Mouse (Mus musculus): Measurements from ENCODE around the gene Upk2. TPM values are rescaled to one million over a fixed set of nuclear protein-coding genes. Genes with fewer than 3 reads are reported as not detected.
"Not testable (repeated sequence)": the region's sequence is repeated elsewhere in the genome, so short reads cannot be mapped to it uniquely, and the experiment has no call there.

Upk2 gene
- polyA plus RNA-seq, 1 experiment from 2014 or later, result 0.83 TPM

DNA sequence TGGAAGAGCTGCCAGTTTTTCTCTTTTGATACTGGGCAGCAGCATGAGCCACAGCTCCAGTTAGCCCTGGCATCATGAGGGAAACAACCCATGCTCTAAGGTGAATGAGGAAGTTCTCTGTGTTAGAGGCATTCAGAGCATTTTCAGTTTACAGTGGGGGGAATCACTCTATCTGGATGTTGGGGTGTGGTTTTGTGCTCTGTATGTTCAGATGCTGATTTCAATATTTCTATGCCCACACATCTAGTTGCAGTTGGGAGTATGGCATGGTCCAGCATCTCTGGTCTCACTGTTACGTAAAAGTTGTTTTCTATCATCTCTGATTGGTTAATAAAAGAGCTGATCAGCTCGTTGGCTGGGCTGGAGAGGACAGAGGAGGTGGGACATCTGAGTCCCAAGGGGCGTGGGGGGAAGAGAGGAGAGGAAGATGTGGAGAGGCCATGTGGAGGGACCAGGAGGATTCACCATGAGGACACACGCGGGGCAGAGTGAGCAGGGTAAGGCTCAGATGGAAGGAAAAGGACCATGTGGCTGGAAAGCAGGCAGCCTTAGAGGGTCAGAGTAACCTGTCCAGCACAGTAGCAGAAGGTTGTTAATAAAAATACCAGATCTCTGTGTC, 34.4 kb downstream of the Upk2 start:
- no peak overlapping the region for H3K27ac ChIP-seq (ENCODE audit: low read depth, low read length)
- H3K9ac ChIP-seq (ENCODE audit: low read depth, low read length), result no peak overlapping the region
- WGBS, result 78% methylated on average over 5 of the region's 5 CpGs
- no peaks in the 10 kb centered on the region for H3K4me1 ChIP-seq (replicated peaks; ENCODE audit: control insufficient read depth, insufficient read depth, low read length)
- no peak for DNase-seq (ENCODE audit: low spot score)
- H3K4me2 ChIP-seq (replicated peaks; ENCODE audit: low read depth, low read length), result no peak overlapping the region
- no peak for ATAC-seq (ENCODE audit: low FRiP score)
- no peaks in the 10 kb centered on the region for H3K27me3 ChIP-seq (ENCODE audit: control insufficient read depth, insufficient read depth, low read length)
- H3K36me3 ChIP-seq (ENCODE audit: control insufficient read depth, insufficient read depth, low read length), result no peaks in the 10 kb centered on the region
- no peaks in the 10 kb centered on the region for H3K9me3 ChIP-seq (ENCODE audit: control insufficient read depth, low read length)
- H3K4me3 ChIP-seq (ENCODE audit: low read depth, low read length), result no peak overlapping the region

DNA sequence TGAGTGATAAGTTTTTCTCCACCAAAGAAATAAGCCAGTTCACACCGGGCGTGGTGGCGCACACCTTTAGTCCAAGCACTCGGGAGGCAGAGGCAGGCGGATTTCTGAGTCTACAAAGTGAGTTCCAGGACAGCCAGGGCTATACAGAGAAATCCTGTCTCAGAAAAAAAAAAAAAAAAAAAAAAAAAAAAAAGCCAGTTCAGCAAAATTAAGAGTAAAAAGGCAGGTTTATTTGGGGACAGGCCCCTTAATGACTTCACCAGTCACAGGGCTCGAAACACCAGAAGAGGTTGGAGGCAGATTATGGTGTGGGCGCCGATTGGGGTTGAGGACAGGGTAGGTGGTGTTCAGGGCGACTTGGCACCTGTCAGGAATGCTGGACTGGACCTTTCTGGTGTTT, 35.0 kb downstream of the Upk2 start:
- H3K4me2 ChIP-seq (replicated peaks; ENCODE audit: low read depth, low read length); DNase-seq (ENCODE audit: low spot score); ATAC-seq (ENCODE audit: low FRiP score): not testable (repeated sequence)

DNA sequence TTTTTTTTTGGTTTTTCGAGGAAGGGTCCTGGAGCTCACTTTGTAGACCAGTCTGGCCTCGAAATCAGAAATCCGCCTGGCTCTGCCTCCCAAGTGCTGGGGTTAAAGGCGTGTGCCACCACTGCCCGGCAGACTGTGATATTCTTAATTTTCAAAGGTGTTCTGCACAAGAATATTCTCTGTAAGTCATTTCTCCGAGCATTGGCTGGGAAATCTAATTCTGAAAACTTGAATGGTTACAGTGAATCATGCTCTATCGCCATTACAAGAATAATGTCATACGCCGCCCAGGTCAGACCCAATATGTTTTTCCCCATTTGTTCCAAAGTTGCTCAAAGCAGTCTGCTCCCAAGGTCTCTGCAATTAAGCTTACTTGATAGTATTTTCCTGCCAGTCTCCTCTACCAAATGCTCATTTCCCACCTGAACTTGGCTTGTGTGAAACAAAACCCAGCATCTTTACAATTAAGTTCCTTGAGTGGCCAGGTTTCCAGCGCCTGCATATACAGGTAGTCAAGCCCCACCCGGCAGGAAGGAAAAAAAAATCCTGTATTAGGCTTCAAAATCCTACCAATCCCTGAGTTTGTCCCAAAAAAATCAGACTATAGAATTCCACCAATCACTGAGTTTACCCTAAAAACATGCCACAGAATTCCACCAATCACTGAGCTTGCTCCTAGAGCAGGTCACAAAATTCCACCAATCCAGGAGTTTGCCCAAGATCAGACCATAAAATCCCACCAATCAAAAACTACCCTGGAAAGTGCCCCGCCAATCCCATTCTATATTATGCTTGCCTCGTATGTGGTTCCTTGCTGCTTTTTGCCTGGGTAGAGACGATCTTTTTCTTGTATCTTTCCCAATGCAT, 36.0 kb downstream of the Upk2 start, which contains the start of gene Ccdc84:
Gene Ccdc84 (minus strand): TSS at position 51 of the 867 bp plus-strand sequence.
- DNase-seq (ENCODE audit: low spot score) (no peak), ATAC-seq (ENCODE audit: low FRiP score) (no peak)
- peak within 1 kb of the TSS; percentile 70 for H3K4me3 ChIP-seq (ENCODE audit: low read depth, low read length)
- H3K9ac ChIP-seq (ENCODE audit: low read depth, low read length), result peak within 1 kb of the TSS; percentile 70
- no peaks in the 10 kb centered on the region for H3K27me3 ChIP-seq (ENCODE audit: control insufficient read depth, insufficient read depth, low read length)
- no peaks in the 10 kb centered on the region for H3K9me3 ChIP-seq (ENCODE audit: control insufficient read depth, low read length)
- H3K27ac ChIP-seq (ENCODE audit: low read depth, low read length), result 0 out of 2 replicates have a peak within 1 kb of the TSS, but pooled peaks have one; percentile 60
- WGBS, result 84% methylated on average over 14 of the region's 14 CpGs
- no peaks in the 10 kb centered on the region for H3K36me3 ChIP-seq (ENCODE audit: control insufficient read depth, insufficient read depth, low read length)
- H3K4me2 ChIP-seq (replicated peaks; ENCODE audit: low read depth, low read length), result peak within 1 kb of the TSS; percentile 69
- no peaks in the 10 kb centered on the region for H3K4me1 ChIP-seq (replicated peaks; ENCODE audit: control insufficient read depth, insufficient read depth, low read length)

More for the DNA sequence above, 35.0 kb downstream of the Upk2 start:
- 93% methylated on average over 9 of the region's 9 CpGs for WGBS
- not testable (repeated sequence) for H3K27ac ChIP-seq (ENCODE audit: low read depth, low read length); H3K36me3 ChIP-seq (ENCODE audit: control insufficient read depth, insufficient read depth, low read length); H3K9ac ChIP-seq (ENCODE audit: low read depth, low read length); H3K9me3 ChIP-seq (ENCODE audit: control insufficient read depth, low read length); H3K4me1 ChIP-seq (replicated peaks; ENCODE audit: control insufficient read depth, insufficient read depth, low read length); H3K4me3 ChIP-seq (ENCODE audit: low read depth, low read length); H3K27me3 ChIP-seq (ENCODE audit: control insufficient read depth, insufficient read depth, low read length)

DNA sequence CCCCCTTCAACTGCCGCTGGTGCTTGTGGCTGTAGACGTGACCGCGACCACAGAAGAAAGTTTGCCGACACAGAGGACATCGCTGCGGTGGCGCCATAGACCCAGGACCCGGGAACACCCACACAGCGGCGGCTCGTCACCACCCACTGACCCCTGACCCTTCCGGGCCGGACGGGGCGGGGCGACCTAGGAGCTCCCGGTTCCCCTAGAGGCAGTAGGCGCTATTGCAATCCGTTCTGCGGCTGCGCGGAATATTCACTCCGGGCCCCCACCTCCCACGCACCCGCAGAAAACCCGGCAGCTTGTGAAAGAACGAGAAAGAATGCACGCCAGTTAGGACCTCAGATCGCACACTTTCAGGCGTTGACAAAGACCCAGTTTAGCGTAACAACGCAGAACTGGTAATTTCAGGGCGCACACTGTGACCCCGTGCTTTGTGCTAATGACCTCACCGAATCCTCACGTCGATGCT, 36.8 kb downstream of the Upk2 start:
- no peaks in the 10 kb centered on the region for H3K36me3 ChIP-seq (ENCODE audit: control insufficient read depth, insufficient read depth, low read length)
- peak overlapping the region; percentile 69 for H3K4me2 ChIP-seq (replicated peaks; ENCODE audit: low read depth, low read length)
- under 1% methylated on average over 38 of the region's 38 CpGs for WGBS
- peak overlapping the region; percentile 70 for H3K4me3 ChIP-seq (ENCODE audit: low read depth, low read length)
- H3K9ac ChIP-seq (ENCODE audit: low read depth, low read length), result peak overlapping the region; percentile 70
- 0 out of 2 replicates have a peak overlapping the region, but pooled peaks have one; percentile 60 for H3K27ac ChIP-seq (ENCODE audit: low read depth, low read length)
- no peaks in the 10 kb centered on the region for H3K4me1 ChIP-seq (replicated peaks; ENCODE audit: control insufficient read depth, insufficient read depth, low read length)
- H3K27me3 ChIP-seq (ENCODE audit: control insufficient read depth, insufficient read depth, low read length), result no peaks in the 10 kb centered on the region
- ATAC-seq (ENCODE audit: low FRiP score), result peak; percentile 92
- peak; percentile 97 for DNase-seq (ENCODE audit: low spot score)
- H3K9me3 ChIP-seq (ENCODE audit: control insufficient read depth, low read length), result no peaks in the 10 kb centered on the region

DNA sequence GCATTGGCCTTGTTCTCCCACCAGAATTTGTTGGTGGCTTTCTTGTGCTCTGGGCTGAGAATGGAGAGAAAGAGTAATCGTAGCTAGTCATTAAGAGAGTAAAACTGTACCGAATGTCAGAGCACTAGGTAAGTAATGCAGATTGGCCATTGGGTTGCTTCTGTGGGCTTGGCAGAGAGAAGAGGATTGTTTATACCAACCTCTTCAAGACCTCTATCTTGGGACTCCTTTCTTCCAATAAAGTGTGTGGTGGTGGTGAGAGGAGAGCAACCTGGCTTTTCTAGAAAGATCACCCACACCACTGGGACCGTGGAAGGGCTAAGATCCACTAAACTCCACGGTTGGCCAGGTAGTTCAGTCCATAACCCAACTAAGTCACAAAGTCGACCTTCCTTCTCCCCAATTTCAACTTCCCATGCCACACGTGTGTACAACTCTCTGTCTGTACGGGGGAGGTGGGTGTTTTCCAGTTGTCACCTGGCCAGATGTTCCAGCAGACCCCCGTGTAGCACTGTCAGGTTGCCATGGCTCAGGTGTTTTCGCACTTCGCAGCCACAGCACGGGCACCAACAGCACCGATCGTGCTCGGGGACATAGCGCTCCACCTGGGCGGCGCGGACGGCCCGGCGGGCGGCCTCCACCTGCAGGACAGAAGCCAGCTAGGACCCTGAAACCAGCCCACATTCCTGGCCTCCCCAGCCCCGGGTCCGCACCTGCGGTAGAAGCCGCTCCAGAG, 37.5 kb downstream of the Upk2 start:
- no peaks in the 10 kb centered on the region for H3K9me3 ChIP-seq (ENCODE audit: control insufficient read depth, low read length)
- DNase-seq (ENCODE audit: low spot score), result peak; percentile 25
- H3K4me1 ChIP-seq (replicated peaks; ENCODE audit: control insufficient read depth, insufficient read depth, low read length), result no peaks in the 10 kb centered on the region
- no peaks in the 10 kb centered on the region for H3K27me3 ChIP-seq (ENCODE audit: control insufficient read depth, insufficient read depth, low read length)
- peaks cover 2% of the 10 kb centered on the region; the same call in 1 of the 2 replicates for H3K36me3 ChIP-seq (ENCODE audit: control insufficient read depth, insufficient read depth, low read length)
- peak overlapping the region; percentile 70 for H3K4me3 ChIP-seq (ENCODE audit: low read depth, low read length)
- peak overlapping the region; percentile 69 for H3K4me2 ChIP-seq (replicated peaks; ENCODE audit: low read depth, low read length)
- H3K27ac ChIP-seq (ENCODE audit: low read depth, low read length), result 0 out of 2 replicates have a peak overlapping the region, but pooled peaks have one; percentile 39
- ATAC-seq (ENCODE audit: low FRiP score), result peak; percentile 73
- 7% methylated on average over 26 of the region's 26 CpGs for WGBS
- H3K9ac ChIP-seq (ENCODE audit: low read depth, low read length), result peak overlapping the region; percentile 70

DNA sequence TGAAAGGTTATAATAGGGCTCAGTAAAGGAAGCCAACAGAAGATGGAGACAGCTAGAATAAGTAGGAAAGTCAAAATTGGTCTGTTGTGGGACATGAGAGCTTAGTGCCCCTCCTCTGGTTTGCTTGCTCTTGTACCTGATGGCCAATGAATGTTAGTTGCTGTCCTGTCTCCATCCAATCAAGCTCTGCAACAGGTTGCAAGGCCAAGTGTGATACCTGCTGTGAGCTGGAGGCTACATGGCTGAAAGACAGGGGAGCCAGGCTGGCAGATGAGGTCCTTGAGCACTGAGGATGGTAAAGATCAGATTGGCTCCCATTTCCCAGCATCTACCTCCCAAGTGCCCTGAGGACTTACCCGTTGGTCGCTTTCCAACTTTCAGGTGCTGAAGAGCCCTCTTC, 42.0 kb downstream of the Upk2 start:
- no peak for DNase-seq (ENCODE audit: low spot score)
- no peak for ATAC-seq (ENCODE audit: low FRiP score)
- 79% methylated on average over 2 of the region's 2 CpGs for WGBS
- Histone ChIP-seq H3K9me3 (ENCODE audit: control insufficient read depth, low read length) (no peaks in the 10 kb centered on the region), H3K4me3 (ENCODE audit: low read depth, low read length) (no peak overlapping the region), H3K36me3 (ENCODE audit: control insufficient read depth, insufficient read depth, low read length) (peaks cover 8% of the 10 kb centered on the region; the same call in 1 of the 2 replicates), H3K9ac (ENCODE audit: low read depth, low read length) (no peak overlapping the region), H3K27me3 (ENCODE audit: control insufficient read depth, insufficient read depth, low read length) (no peaks in the 10 kb centered on the region), H3K4me1 (replicated peaks; ENCODE audit: control insufficient read depth, insufficient read depth, low read length) (no peaks in the 10 kb centered on the region), H3K27ac (ENCODE audit: low read depth, low read length) (no peak overlapping the region), H3K4me2 (replicated peaks; ENCODE audit: low read depth, low read length) (no peak overlapping the region)

DNA sequence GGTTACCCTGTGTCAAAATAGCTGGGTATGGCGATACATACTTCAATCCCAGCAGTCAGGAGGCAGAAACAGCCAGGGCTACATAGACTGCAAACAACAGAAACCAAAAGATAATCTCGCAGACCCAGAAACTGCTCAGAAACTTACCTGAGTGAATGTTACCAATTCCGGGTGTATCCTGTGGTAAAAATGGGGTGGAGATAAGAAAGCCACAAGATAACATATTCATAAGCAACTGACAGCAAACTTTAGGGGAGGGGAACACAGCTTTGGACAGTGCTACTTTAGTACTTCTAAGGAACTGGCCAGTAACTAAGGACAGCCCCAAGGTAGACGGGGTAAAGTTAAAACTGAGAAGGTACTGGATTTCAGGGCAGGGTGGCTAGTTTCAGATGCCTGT, 42.5 kb downstream of the Upk2 start:
- Histone ChIP-seq H3K4me2 (replicated peaks; ENCODE audit: low read depth, low read length) (no peak overlapping the region), H3K4me1 (replicated peaks; ENCODE audit: control insufficient read depth, insufficient read depth, low read length) (no peaks in the 10 kb centered on the region), H3K27me3 (ENCODE audit: control insufficient read depth, insufficient read depth, low read length) (no peaks in the 10 kb centered on the region), H3K9me3 (ENCODE audit: control insufficient read depth, low read length) (no peaks in the 10 kb centered on the region), H3K9ac (ENCODE audit: low read depth, low read length) (no peak overlapping the region), H3K36me3 (ENCODE audit: control insufficient read depth, insufficient read depth, low read length) (peaks cover 8% of the 10 kb centered on the region; the same call in 1 of the 2 replicates), H3K27ac (ENCODE audit: low read depth, low read length) (no peak overlapping the region), H3K4me3 (ENCODE audit: low read depth, low read length) (no peak overlapping the region)
- ATAC-seq (ENCODE audit: low FRiP score), result no peak
- no peak for DNase-seq (ENCODE audit: low spot score)
- WGBS, result 92% methylated on average over 4 of the region's 4 CpGs

DNA sequence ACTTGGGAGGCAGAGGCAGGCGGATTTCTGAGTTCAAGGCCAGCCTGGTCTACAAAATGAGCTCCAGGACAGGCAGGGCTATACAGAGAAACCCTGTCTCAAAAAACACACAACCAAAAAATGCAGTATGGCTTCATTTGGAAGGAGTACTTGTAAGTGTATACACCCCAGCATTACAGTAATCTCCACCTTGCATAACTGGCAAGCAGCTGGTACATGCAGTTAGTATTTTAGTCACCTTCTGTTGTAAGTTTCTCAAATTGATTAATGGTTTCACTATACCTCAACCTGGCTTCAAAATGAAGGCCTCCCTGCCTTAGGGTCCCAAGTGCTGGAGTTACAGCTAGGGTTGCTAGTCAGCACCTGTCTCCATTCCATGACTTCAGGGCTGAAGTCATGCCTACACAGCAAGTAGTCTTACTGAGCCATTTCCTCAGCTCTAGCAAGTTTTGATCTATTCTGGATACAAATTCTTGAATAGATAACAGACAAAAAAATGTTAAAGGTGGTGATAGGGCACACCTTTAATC, 43.1 kb downstream of the Upk2 start:
- Histone ChIP-seq H3K9ac (ENCODE audit: low read depth, low read length) (no peak overlapping the region), H3K27me3 (ENCODE audit: control insufficient read depth, insufficient read depth, low read length) (no peaks in the 10 kb centered on the region), H3K36me3 (ENCODE audit: control insufficient read depth, insufficient read depth, low read length) (peaks cover 8% of the 10 kb centered on the region; the same call in 1 of the 2 replicates), H3K4me3 (ENCODE audit: low read depth, low read length) (no peak overlapping the region), H3K4me1 (replicated peaks; ENCODE audit: control insufficient read depth, insufficient read depth, low read length) (no peaks in the 10 kb centered on the region), H3K4me2 (replicated peaks; ENCODE audit: low read depth, low read length) (no peak overlapping the region), H3K9me3 (ENCODE audit: control insufficient read depth, low read length) (no peaks in the 10 kb centered on the region), H3K27ac (ENCODE audit: low read depth, low read length) (no peak overlapping the region)
- DNase-seq (ENCODE audit: low spot score) (no peak), ATAC-seq (ENCODE audit: low FRiP score) (no peak)
- WGBS, result 79% methylated on average over 1 of the region's 1 CpGs
